Mouse (Mus musculus) midbrain, embryonic 14.5 days (tissue): ENCODE results near the gene Gm10912. TPM values are rescaled to one million over a fixed set of nuclear protein-coding genes. Genes with fewer than 3 reads are reported as not detected.
"Not testable (repeated sequence)": the region's sequence is repeated elsewhere in the genome, so short reads cannot be mapped to it uniquely, and the experiment has no call there.

Experiments used
- ATAC-seq: fragments of 200-750 bp; cut with Nextera tagmentation; 2 replicates; pipeline ENCODE4 v1.8.0; 2017; ENCODE audit warnings: moderate number of reproducible peaks, moderate library complexity; ENCODE audit not compliant: low FRiP score, low TSS enrichment
- DNase-seq: peaks from one replicate; pipeline ENCODE4 v3.0.0-alpha.2; 2015
- H3K27ac ChIP-seq: fragments of 300-500 bp; sonication (generic); replicated peaks from 2 replicates; pipeline ENCODE4 v1.5.1; 2014; ENCODE audit warnings: mild to moderate bottlenecking, low read depth, low read length, moderate library complexity
- H3K27me3 ChIP-seq: fragments of 300-500 bp; sonication (generic); 2 replicates; pipeline ENCODE4 v1.6.1; 2014; ENCODE audit warnings: low read length, control low read depth, mixed read lengths; ENCODE audit not compliant: control insufficient read depth, insufficient read depth
- H3K36me3 ChIP-seq: fragments of 300-500 bp; sonication (generic); 2 replicates; pipeline ENCODE4 v1.6.1; 2014; ENCODE audit warnings: low read length, control low read depth; ENCODE audit not compliant: control insufficient read depth, insufficient read depth
- H3K4me1 ChIP-seq: fragments of 300-500 bp; sonication (generic); 2 replicates; pipeline ENCODE4 v1.6.1; 2014; ENCODE audit warnings: mild to moderate bottlenecking, antibody characterized with exemption, low read length, control low read depth; ENCODE audit not compliant: control insufficient read depth, insufficient read depth
- H3K4me2 ChIP-seq: fragments of 300-500 bp; sonication (generic); 2 replicates; pipeline ENCODE4 v1.6.1; 2014; ENCODE audit warnings: mild to moderate bottlenecking, low read length, moderate library complexity
- H3K4me3 ChIP-seq: fragments of 300-500 bp; sonication (generic); replicated peaks from 2 replicates; pipeline ENCODE4 v1.5.1; 2014; ENCODE audit warnings: low read depth, low read length
- H3K9ac ChIP-seq: fragments of 300-500 bp; sonication (generic); replicated peaks from 2 replicates; pipeline ENCODE4 v1.6.1; 2014; ENCODE audit warnings: mild to moderate bottlenecking, low read length, moderate library complexity
- H3K9me3 ChIP-seq: fragments of 300-500 bp; sonication (generic); 2 replicates; pipeline ENCODE4 v1.6.1; 2016; ENCODE audit warnings: low read length, control low read depth, mixed read lengths; ENCODE audit not compliant: control insufficient read depth
- WGBS: fragments of 180-500 bp; shearing (Covaris S2); extraction: QIAGEN DNeasy Blood & Tissue Kit; methylation state at CpG from one replicate; pipeline ENCODE4 v1.1.7; 2014; 5-methylcytosine and 5-hydroxymethylcytosine counted together
- polyA plus RNA-seq: library from polyadenylated mRNA; unstranded; fragments of >200 nt; fragmentation: Nextera tagmentation; extraction: Ambion mirVana; gene quantifications from 2 replicates; pipeline ENCODE4 v1.2.1, GENCODE M21; 2014

Gene Gm10912
- polyA plus RNA-seq, 1 experiment from 2014 or later, result not detected

DNA sequence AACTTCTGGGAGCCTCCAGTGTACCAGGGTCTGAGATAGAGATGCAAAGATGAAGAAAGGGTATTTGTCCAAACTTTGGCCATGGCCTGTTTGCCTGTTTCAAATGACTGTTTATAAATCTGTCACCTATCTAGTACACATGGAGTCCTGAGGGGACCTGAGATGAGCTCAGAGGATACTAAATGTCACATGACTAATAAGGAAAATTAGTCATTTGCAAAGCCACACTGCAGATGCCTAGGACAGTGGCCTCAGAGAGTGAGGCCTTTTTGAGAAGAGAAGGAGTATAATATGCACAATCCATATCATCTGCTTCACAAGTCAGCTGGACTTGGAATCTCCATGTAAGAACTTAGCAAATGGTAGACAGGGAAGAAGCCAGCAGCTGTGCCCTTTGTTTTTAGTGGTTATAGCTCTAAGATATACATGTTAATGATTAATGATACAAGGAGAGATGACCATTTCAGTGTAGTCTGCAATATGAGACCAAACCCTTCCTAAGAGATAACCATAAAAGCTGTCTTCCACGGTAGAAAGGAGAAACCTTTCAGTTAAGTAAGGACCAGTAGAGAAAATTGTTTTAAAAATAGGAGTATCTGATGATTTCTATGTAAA, 15.9 kb downstream of the Gm10912 start:
- not testable (repeated sequence) for H3K27ac ChIP-seq, H3K4me2 ChIP-seq, ATAC-seq, H3K9ac ChIP-seq, H3K4me1 ChIP-seq, H3K36me3 ChIP-seq, H3K9me3 ChIP-seq, H3K27me3 ChIP-seq, H3K4me3 ChIP-seq, DNase-seq
- WGBS, result no CpG with 5 or more reads among the region's 1 CpGs

DNA sequence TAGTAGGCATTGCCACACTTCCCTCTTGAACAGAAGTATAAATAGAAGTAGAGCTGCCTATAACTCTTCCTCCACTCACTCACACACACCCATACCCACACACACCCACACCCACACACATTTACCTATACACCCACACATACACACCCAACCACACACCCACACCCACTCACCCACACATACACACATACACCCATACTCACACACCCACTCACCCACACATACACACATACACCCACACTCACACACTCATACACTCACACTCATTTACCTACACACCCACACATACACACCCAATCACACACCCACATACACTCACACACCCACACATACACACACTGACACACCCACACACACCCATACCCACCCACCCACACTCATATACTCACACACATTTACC, 16.8 kb downstream of the Gm10912 start:
- ATAC-seq, result no peak

DNA sequence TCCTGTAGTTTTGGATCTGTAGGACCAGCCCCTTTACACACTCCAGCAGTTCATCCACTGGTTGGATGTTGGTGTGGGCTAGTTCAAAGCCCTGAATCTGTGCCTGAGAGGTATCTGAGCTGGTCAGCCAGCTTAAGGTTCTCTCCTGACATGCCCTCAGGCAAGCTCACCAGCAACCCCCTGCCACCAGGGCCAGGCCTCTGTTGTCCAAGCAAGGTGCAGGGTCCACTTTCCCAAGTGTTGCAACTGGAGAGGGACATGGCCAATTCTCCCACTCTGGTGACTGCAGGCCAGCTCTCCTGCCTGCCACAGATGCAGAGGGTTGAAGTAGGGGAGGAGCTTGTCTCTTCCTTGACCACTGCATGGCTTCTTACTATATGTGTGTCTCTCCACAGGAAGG, 18.4 kb downstream of the Gm10912 start:
- not testable (repeated sequence) for H3K27me3 ChIP-seq, H3K9me3 ChIP-seq, H3K9ac ChIP-seq, DNase-seq, H3K4me1 ChIP-seq, H3K36me3 ChIP-seq, ATAC-seq, H3K27ac ChIP-seq, H3K4me3 ChIP-seq, H3K4me2 ChIP-seq

More for the DNA sequence above, 16.8 kb downstream of the Gm10912 start:
- Histone ChIP-seq H3K27me3 (no peaks in the 10 kb centered on the region), H3K36me3 (no peaks in the 10 kb centered on the region), H3K9ac (no peak overlapping the region), H3K27ac (no peak overlapping the region), H3K4me1 (no peaks in the 10 kb centered on the region), H3K4me2 (no peak overlapping the region), H3K4me3 (no peak overlapping the region), H3K9me3 (no peaks in the 10 kb centered on the region)
- no peak for DNase-seq

DNA sequence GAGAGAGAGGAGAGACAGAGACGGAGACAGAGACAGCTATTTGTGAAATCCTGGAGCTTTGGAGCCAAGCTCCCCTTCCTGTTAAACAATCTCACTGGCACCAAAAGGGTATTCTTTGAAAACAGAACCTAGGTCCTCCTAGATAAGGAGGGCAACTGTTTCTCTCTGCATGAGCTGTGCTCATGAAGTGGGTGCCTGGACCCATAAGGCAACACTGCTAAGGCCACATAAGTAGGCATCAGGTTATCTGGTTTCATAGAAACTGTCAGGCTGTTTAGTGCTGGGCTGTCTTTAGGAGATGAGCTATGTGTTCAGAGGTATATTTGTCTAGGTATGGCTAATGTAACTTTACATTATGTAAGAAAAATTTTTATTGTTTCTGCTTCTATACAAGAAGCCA, 21.9 kb downstream of the Gm10912 start:
- 89% methylated on average over 1 of the region's 1 CpGs for whole genome bisulfite sequencing
- not testable (repeated sequence) for DNase-seq

DNA sequence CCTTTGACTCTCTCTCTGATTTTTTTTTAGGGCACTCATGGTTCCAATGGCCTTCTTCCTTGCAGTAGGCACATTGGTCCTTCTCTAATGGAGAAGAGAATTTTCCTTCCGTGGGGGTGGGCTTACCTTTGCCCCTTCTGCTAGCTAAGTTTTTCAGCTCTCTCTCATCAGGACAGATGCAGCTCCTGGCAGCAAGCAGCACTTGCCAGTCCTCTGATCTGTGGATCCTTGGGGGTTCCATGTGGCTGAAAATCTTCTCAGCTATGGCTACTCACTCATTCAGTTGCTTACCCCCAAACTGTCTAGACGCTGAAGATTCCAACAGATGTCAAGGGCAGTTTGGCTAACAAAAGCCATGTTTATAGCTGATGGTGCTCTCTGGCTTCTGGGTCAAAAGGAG, 27.7 kb downstream of the Gm10912 start:
- H3K4me1 ChIP-seq, result no peaks in the 10 kb centered on the region
- DNase-seq (no peak), ATAC-seq (no peak)
- 89% methylated on average over 2 of the region's 2 CpGs for WGBS
- H3K27me3 ChIP-seq, result no peaks in the 10 kb centered on the region
- no peak overlapping the region for H3K27ac ChIP-seq
- H3K36me3 ChIP-seq, result no peaks in the 10 kb centered on the region
- H3K4me2 ChIP-seq, result no peak overlapping the region
- H3K4me3 ChIP-seq, result no peak overlapping the region
- no peaks in the 10 kb centered on the region for H3K9me3 ChIP-seq
- H3K9ac ChIP-seq, result no peak overlapping the region

More for the DNA sequence above, 21.9 kb downstream of the Gm10912 start:
- H3K27me3 ChIP-seq, H3K9me3 ChIP-seq, H3K9ac ChIP-seq, H3K4me1 ChIP-seq, H3K27ac ChIP-seq, H3K36me3 ChIP-seq, H3K4me2 ChIP-seq, H3K4me3 ChIP-seq, ATAC-seq: not testable (repeated sequence)

DNA sequence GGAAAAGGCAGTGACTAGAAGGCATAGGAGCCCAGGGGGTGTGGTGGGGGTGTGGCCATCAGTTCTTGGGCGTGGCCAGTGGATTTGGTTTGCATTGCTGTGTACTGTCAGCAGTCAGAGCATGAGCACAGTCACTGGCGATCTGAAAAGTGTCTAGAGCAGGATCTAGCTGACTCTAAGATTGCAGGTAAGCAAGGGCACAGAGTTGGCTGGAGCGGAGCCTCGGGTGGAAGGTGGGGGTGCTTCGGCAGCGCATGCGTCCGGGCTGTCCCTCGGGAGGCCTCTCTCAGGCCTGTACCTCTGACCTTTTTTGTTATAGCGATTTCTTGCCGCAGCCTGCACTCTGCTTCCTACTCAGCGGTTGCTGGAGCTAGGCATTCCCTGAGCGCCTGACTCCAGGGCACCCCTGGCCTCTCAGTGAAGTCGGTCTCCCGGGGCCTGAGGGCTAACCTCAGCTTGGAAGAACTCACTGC, 30.2 kb downstream of the Gm10912 start, which contains the start of gene Cd59a:
TSS of gene Cd59a (plus strand) at position 61 of the 473 bp plus-strand sequence.
- ATAC-seq, result peak; percentile 85
- Histone ChIP-seq H3K4me3 (peak within 1 kb of the TSS; percentile 35), H3K4me1 (no peaks in the 10 kb centered on the region), H3K27ac (peak within 1 kb of the TSS; percentile 61), H3K9me3 (no peaks in the 10 kb centered on the region), H3K9ac (peak within 1 kb of the TSS; percentile 52), H3K27me3 (no peaks in the 10 kb centered on the region), H3K4me2 (peak within 1 kb of the TSS; percentile 65), H3K36me3 (no peaks in the 10 kb centered on the region)
- WGBS, result 11% methylated on average over 15 of the region's 15 CpGs
- DNase-seq, result peak; percentile 79

DNA sequence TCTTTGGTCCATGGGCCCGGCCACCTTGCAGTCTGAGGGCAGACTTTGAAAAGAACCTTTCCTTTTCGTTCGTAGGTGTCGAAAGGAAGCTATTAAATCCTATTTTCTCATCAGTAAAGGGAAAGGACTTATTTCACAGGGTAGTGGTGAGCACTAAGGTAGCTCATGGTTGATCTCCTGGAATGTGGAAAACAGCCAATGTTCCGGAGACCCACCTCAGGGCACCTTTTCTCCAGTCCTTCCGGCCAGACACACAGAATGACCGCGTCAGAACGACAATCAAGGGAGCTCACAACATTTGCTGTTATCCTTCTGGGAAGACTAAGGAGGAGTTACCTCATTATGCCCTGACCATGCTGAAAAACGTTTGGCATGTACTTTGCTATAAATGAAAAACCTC, 30.6 kb downstream of the Gm10912 start:
- H3K27me3 ChIP-seq, result no peaks in the 10 kb centered on the region
- peak overlapping the region; percentile 61 for H3K27ac ChIP-seq
- H3K9ac ChIP-seq, result peak overlapping the region; percentile 52
- peak; percentile 7 for DNase-seq
- no peak for ATAC-seq
- H3K4me2 ChIP-seq, result peak overlapping the region; percentile 65
- peak overlapping the region; percentile 35 for H3K4me3 ChIP-seq
- H3K9me3 ChIP-seq, result no peaks in the 10 kb centered on the region
- H3K4me1 ChIP-seq, result no peaks in the 10 kb centered on the region
- H3K36me3 ChIP-seq, result no peaks in the 10 kb centered on the region
- WGBS, result 34% methylated on average over 10 of the region's 10 CpGs

DNA sequence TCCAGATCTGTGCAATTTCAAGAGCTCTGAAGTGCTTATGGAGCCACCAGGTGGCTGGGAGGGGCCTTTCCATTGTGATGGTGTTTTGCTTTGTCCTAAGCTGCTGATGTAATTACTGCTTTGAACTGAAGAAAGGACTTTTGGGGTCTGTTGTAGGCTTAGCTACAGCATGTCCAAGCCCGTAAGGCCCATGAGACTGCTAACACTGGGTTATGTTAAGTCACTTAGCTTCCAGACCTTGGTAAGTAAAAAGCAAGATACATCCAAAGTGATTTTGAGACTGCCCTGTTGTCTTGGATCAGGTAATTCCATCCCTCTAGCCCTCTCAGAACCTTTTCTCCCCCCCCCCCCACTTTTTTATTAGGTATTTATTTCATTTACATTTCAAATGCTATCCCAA, 31.2 kb downstream of the Gm10912 start:
- H3K4me1 ChIP-seq, H3K27me3 ChIP-seq, H3K9me3 ChIP-seq, H3K27ac ChIP-seq, DNase-seq, ATAC-seq, H3K9ac ChIP-seq, H3K4me3 ChIP-seq, H3K36me3 ChIP-seq: not testable (repeated sequence)
- peak overlapping the region; percentile 8; the same call in 1 of the 2 replicates for H3K4me2 ChIP-seq
- WGBS, result 62% methylated on average over 1 of the region's 1 CpGs

DNA sequence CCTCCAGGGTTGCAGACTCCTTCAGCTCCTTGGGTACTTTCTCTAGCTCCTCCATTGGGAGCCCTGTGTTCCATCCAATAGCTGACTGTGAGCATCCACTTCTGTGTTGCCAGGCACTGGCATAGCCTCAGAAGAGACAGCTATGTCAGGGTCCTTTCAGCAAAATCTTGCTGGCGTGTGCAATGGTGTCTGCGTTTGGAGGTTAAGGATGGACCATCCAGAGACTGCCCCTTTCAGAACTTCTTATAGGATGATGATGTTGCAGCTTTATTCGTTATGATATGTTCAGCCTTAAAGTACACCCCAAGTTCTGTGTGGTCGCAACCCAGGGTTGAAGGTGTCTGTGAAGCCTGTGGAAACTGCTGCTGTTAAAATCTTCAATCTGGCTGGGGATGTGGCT, 31.8 kb downstream of the Gm10912 start:
- WGBS, result 93% methylated on average over 4 of the region's 4 CpGs
- H3K9ac ChIP-seq, H3K4me2 ChIP-seq, DNase-seq, H3K9me3 ChIP-seq, H3K27ac ChIP-seq, H3K4me3 ChIP-seq, H3K27me3 ChIP-seq, H3K4me1 ChIP-seq, ATAC-seq, H3K36me3 ChIP-seq: not testable (repeated sequence)
